Mouse (Mus musculus) CH12.LX (cell line): ENCODE measurements around the gene Mamdc4. TPM values are rescaled to one million over a fixed set of nuclear protein-coding genes. Genes with fewer than 3 reads are reported as not detected.
"Not testable (repeated sequence)": the region's sequence is repeated elsewhere in the genome, so short reads cannot be mapped to it uniquely, and the experiment has no call there.

Experiments used
- DNase-seq: peaks from one replicate; pipeline ENCODE4 v3.0.0-alpha.2; 2013; ENCODE audit errors: extremely low read depth
- H3K27ac ChIP-seq: 2 replicates; pipeline ENCODE4 v1.5.1; 2012; ENCODE audit warnings: low read depth, mild to moderate bottlenecking, control low read depth, moderate library complexity; ENCODE audit not compliant: insufficient read depth
- H3K27me3 ChIP-seq: replicated peaks from 2 replicates; pipeline ENCODE3; 2012; ENCODE audit warnings: inconsistent platforms
- H3K36me3 ChIP-seq, 2 experiments: replicated peaks in 1 of 2; 2 replicates each; pipeline versions ENCODE3 to v1.6.1; 2012; ENCODE audit warnings: inconsistent platforms in 1 of 2, low read length in 1 of 2, mild to moderate bottlenecking in 1 of 2, mixed read lengths in 1 of 2, moderate library complexity in 1 of 2; ENCODE audit not compliant: control insufficient read depth in 1 of 2, insufficient read depth in 1 of 2
- H3K4me1 ChIP-seq, 2 experiments: 2 replicates each; pipeline ENCODE4 v1.6.1; 2012; ENCODE audit warnings: inconsistent platforms in 1 of 2, moderate library complexity in 1 of 2; ENCODE audit not compliant: insufficient read depth in 2 of 2, control insufficient read depth in 1 of 2
- H3K4me2 ChIP-seq: 2 replicates; pipeline ENCODE4 v1.6.1; 2012; ENCODE audit warnings: low read depth, mild to moderate bottlenecking, control low read depth; ENCODE audit not compliant: poor library complexity, insufficient read depth, severe bottlenecking
- H3K4me3 ChIP-seq, 3 experiments: fragments of 150-350 bp in 1 of 3; sonication (generic) in 1 of 3; replicated peaks in 1 of 3; 2 replicates each; pipeline versions ENCODE3 to v1.5.1; 2011 to 2012; ENCODE audit warnings: low read depth in 2 of 3, low read length in 2 of 3, mild to moderate bottlenecking in 2 of 3, moderate library complexity in 2 of 3, control low read depth in 1 of 3, improper control_type of control experiment in 1 of 3, inconsistent platforms in 1 of 3, mixed read lengths in 1 of 3; ENCODE audit not compliant: poor library complexity in 1 of 3
- H3K79me2 ChIP-seq: replicated peaks from 2 replicates; pipeline ENCODE4 v1.6.1; 2012; ENCODE audit warnings: mild to moderate bottlenecking, moderate library complexity; ENCODE audit not compliant: control insufficient read depth, poor library complexity, insufficient read depth, severe bottlenecking; ENCODE audit errors: extremely low read depth
- H3K9ac ChIP-seq: 2 replicates; pipeline ENCODE4 v1.6.1; 2012; ENCODE audit warnings: low read depth, mild to moderate bottlenecking, control low read depth, moderate library complexity; ENCODE audit not compliant: insufficient read depth
- H3K9me3 ChIP-seq: replicated peaks from 2 replicates; pipeline ENCODE3; 2012; ENCODE audit warnings: low read length, inconsistent platforms, mixed read lengths
- BHLHE40 ChIP-seq: IDR thresholded peaks from 2 replicates; pipeline ENCODE4 v1.6.1; 2011; ENCODE audit warnings: mild to moderate bottlenecking, low read depth, low read length, improper control_type of control experiment
- CTCF ChIP-seq, 2 experiments: IDR thresholded peaks in 1 of 2; conservative IDR thresholded peaks in 1 of 2; 2 replicates each; pipeline ENCODE4 v1.5.1; 2011 to 2012; ENCODE audit warnings: low read depth in 2 of 2, low read length in 2 of 2, improper control_type of control experiment in 1 of 2, inconsistent platforms in 1 of 2, mild to moderate bottlenecking in 1 of 2, moderate library complexity in 1 of 2
- E2F4 ChIP-seq: IDR thresholded peaks from 2 replicates; pipeline ENCODE4 v1.6.1; 2011; ENCODE audit warnings: low read depth, low read length, improper control_type of control experiment; ENCODE audit not compliant: insufficient replicate concordance
- EP300 ChIP-seq: IDR thresholded peaks from 2 replicates; pipeline ENCODE4 v1.6.1; 2011; ENCODE audit warnings: low read length, improper control_type of control experiment
- ETS1 ChIP-seq: conservative IDR thresholded peaks from 2 replicates; pipeline ENCODE4 v1.6.1; 2012; ENCODE audit warnings: low read depth, mild to moderate bottlenecking, inconsistent platforms, low read length, improper control_type of control experiment, moderate library complexity
- GABPA ChIP-seq: IDR thresholded peaks from 2 replicates; pipeline ENCODE4 v1.6.1; 2012; ENCODE audit warnings: low read depth, low read length, improper control_type of control experiment, inconsistent platforms; ENCODE audit not compliant: insufficient replicate concordance
- HCFC1 ChIP-seq: IDR thresholded peaks from 2 replicates; pipeline ENCODE4 v1.6.1; 2012; ENCODE audit warnings: low read depth, mild to moderate bottlenecking, inconsistent platforms, low read length, improper control_type of control experiment
- IRF4 ChIP-seq: IDR thresholded peaks from 2 replicates; pipeline ENCODE4 v1.6.1; 2014; ENCODE audit warnings: low read depth, mild to moderate bottlenecking, inconsistent platforms, low read length, improper control_type of control experiment
- MAFK ChIP-seq: IDR thresholded peaks from 2 replicates; pipeline ENCODE4 v1.6.1; 2011; ENCODE audit warnings: low read length, improper control_type of control experiment; ENCODE audit not compliant: insufficient replicate concordance
- NRF1 ChIP-seq: IDR thresholded peaks from 2 replicates; pipeline ENCODE4 v1.6.1; 2014; ENCODE audit warnings: low read depth, mild to moderate bottlenecking, inconsistent platforms, low read length, improper control_type of control experiment, moderate library complexity
- POLR2A ChIP-seq: IDR thresholded peaks from 2 replicates; pipeline ENCODE4 v1.6.1; 2011; ENCODE audit warnings: low read depth, mild to moderate bottlenecking, improper control_type of control experiment, low read length
- POLR2AphosphoS2 ChIP-seq: IDR thresholded peaks from 2 replicates; pipeline ENCODE4 v1.6.1; 2011; ENCODE audit warnings: low read depth, low read length, improper control_type of control experiment
- RAD21 ChIP-seq: IDR thresholded peaks from 2 replicates; pipeline ENCODE4 v1.6.1; 2011; ENCODE audit warnings: low read depth, mild to moderate bottlenecking, low read length, improper control_type of control experiment, moderate library complexity
- TBP ChIP-seq: conservative IDR thresholded peaks from 2 replicates; pipeline ENCODE4 v1.6.1; 2011; ENCODE audit warnings: low read depth, low read length, improper control_type of control experiment
- USF1 ChIP-seq: IDR thresholded peaks from 2 replicates; pipeline ENCODE4 v1.6.1; 2014; ENCODE audit warnings: low read depth, mild to moderate bottlenecking, inconsistent platforms, low read length, improper control_type of control experiment
- USF2 ChIP-seq: conservative IDR thresholded peaks from 2 replicates; pipeline ENCODE4 v1.6.1; 2011; ENCODE audit warnings: low read depth, low read length, improper control_type of control experiment
- ZKSCAN1 ChIP-seq: IDR thresholded peaks from 2 replicates; pipeline ENCODE4 v1.6.1; 2012; ENCODE audit warnings: low read depth, inconsistent platforms, low read length, improper control_type of control experiment, borderline replicate concordance
- ZNF384 ChIP-seq: IDR thresholded peaks from 2 replicates; pipeline ENCODE4 v1.6.1; 2012; ENCODE audit warnings: low read depth, low read length, improper control_type of control experiment, inconsistent platforms
- dilution Hi-C: fragments of 300-500 bp; cut with MboI; formaldehyde crosslinking; loops from 2 replicates; pipeline ENCODE4 v1.14.3; 2020; ENCODE audit warnings: low sequenced_read_pairs; ENCODE audit not compliant: extremely low pct_unique_long_range_greater_than_20kb, extremely low pct_ligation_motif_present
- in situ Hi-C: fragments of 300-500 bp; cut with MboI; formaldehyde crosslinking; loops from 3 replicates; pipeline ENCODE4 v1.14.3; 2019; ENCODE audit warnings: low sequenced_read_pairs, low pct_ligation_motif_present, low pct_unique_long_range_greater_than_20kb, mixed read lengths
- polyA plus RNA-seq: library from polyadenylated mRNA; unstranded; fragments of >175 nt; gene quantifications from 2 replicates; pipeline ENCODE4 v1.2.1, GENCODE M21; 2012; ENCODE audit warnings: low read depth; ENCODE audit not compliant: insufficient read length
- total RNA-seq, 2 experiments: library from RNA; depleted of rRNA; stranded (reverse); fragments of 300-350 nt in 1 of 2; fragments of >200 nt in 1 of 2; gene quantifications; 2 replicates each; pipeline ENCODE4 v1.2.3; 2012 to 2014

Gene Mamdc4
- total and polyA plus RNA-seq, 3 experiments: 4.4 to 34.9 (median 11.5) TPM

GRCm38 (mm10) chr2:25556296-25556695 lies 18.3 kb downstream of the Mamdc4 start:
- no peak for DNase-seq
- Histone ChIP-seq H3K4me3 (no peak overlapping the region), H3K36me3 (peaks cover 17 to 22% of the 10 kb centered on the region in 2 experiments), H3K9ac (peak overlapping the region; percentile 97; the same call in 1 of the 2 replicates), H3K27ac (no peak overlapping the region), H3K9me3 (no peaks in the 10 kb centered on the region), H3K79me2 (peaks cover 25% of the 10 kb centered on the region), H3K4me1 (peaks cover 17 to 39% of the 10 kb centered on the region in 2 experiments)
- in situ Hi-C loops (loop anchor here (10.0 kb wide), 1 partner anchor 131 kb away; the partner anchor contains the start of genes Abca2 and Fut7), dilution Hi-C loops (no loop called here)
- no peak for TF ChIP-seq USF1
- TF ChIP-seq POLR2A: no peak
- no peak for TF ChIP-seq IRF4
- no peak for TF ChIP-seq ETS1
- TF ChIP-seq USF2: no peak
- TF ChIP-seq NRF1: no peak
- TF ChIP-seq MAFK: no peak
- TF ChIP-seq HCFC1: no peak
- TF ChIP-seq E2F4: no peak
- TF ChIP-seq EP300: no peak
- no peak for TF ChIP-seq POLR2AphosphoS2
- TF ChIP-seq BHLHE40: no peak
- no peak for TF ChIP-seq GABPA
- no peak for TF ChIP-seq ZKSCAN1
- TF ChIP-seq RAD21: no peak
- TF ChIP-seq TBP: no peak
- TF ChIP-seq, all 38 proteins: peak for 0
- Histone ChIP-seq H3K4me2 (no peak overlapping the region), H3K27me3 (no peaks in the 10 kb centered on the region)

DNA sequence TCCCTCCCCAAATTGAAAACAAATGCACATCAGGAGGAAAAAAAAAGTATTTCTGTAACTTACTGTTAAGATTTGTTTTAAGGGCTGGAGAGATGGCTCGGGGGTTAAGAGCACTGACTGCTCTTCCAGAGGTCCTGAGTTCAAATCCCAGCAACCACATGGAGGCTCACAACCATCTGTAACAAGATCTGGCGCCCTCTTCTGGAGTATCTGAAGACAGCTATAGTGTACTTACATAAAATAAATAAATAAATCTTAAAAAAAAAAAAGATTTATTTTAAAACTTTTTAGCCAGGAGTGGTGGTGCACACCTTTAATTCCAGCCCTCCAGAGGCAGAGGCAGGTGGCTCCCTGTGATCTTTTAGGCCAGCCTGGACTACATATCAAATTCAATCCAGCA lies 19.2 kb downstream of the Mamdc4 start:
- not testable (repeated sequence) for H3K27me3 ChIP-seq

More for the DNA sequence above, 19.2 kb downstream of the Mamdc4 start:
- TF ChIP-seq CTCF (conservative IDR thresholded peaks at IDR 0.05 in 1 of 2, IDR thresholded peaks at IDR 0.05 in 1 of 2; ENCODE audit: low read depth in 2 of 2, low read length in 2 of 2) (peak in 1 of 2 experiments; percentile 30; a peak in 2 of 4 replicates), ZNF384 (0 out of 2 replicates have a peak, but pooled peaks have one; percentile 30)
- H3K4me3 ChIP-seq, H3K4me2 ChIP-seq, H3K27ac ChIP-seq, DNase-seq, H3K9ac ChIP-seq, dilution Hi-C loops, H3K9me3 ChIP-seq: not testable (repeated sequence)
- in situ Hi-C loops: loop anchor here (10.0 kb wide), 1 partner anchor 131 kb away; the partner anchor contains the start of genes Abca2 and Fut7
- Histone ChIP-seq H3K36me3 (peaks cover 10 to 13% of the 10 kb centered on the region in 2 experiments), H3K4me1 (peaks cover 23 to 47% of the 10 kb centered on the region in 2 experiments), H3K79me2 (peaks cover 25% of the 10 kb centered on the region)
